Mouse (Mus musculus): ENCODE measurements around the gene Srsf12. TPM values are rescaled to one million over a fixed set of nuclear protein-coding genes. Genes with fewer than 3 reads are reported as not detected.

Srsf12 gene
- 6.7 and 10.8 TPM in 2 replicates for polyA plus RNA-seq (2015; fragmentation: Nextera tagmentation; extraction: Ambion mirVana)

GRCm38 (mm10) chr4:33208881-33209841 lies at the start of gene Srsf12:
TSS of gene Srsf12 (plus strand) at chr4:33208991.

GRCm38 (mm10) chr4:33189735-33190036 lies 19.1 kb upstream of the Srsf12 start, which contains the start of gene Pm20d2:
TSS of gene Pm20d2 (minus strand) at chr4:33189737.

Other genes with a start within 250 kb of the Srsf12 start
- gene Rragd, start 226.0 kb upstream of the Srsf12 start, polyA plus RNA-seq (2015; fragmentation: Nextera tagmentation; extraction: Ambion mirVana) = 4.7 and 5.9 TPM in 2 replicates
- gene Ube2j1, start 177.6 kb upstream of the Srsf12 start, polyA plus RNA-seq (2015; fragmentation: Nextera tagmentation; extraction: Ambion mirVana) = 36.9 and 42.5 TPM in 2 replicates
- gene Gabrr2, start 146.0 kb upstream of the Srsf12 start, polyA plus RNA-seq (2015; fragmentation: Nextera tagmentation; extraction: Ambion mirVana) = not detected in 2 replicates
- gene Gabrr1, start 76.5 kb upstream of the Srsf12 start, polyA plus RNA-seq (2015; fragmentation: Nextera tagmentation; extraction: Ambion mirVana) = not detected in 2 replicates
- 3.1 and 6.3 TPM in 2 replicates for gene Pm20d2, start 19.3 kb upstream of the Srsf12 start, polyA plus RNA-seq (2015; fragmentation: Nextera tagmentation; extraction: Ambion mirVana)
- 118 and 152 TPM in 2 replicates for gene Pnrc1, start 81.2 kb downstream of the Srsf12 start, polyA plus RNA-seq (2015; fragmentation: Nextera tagmentation; extraction: Ambion mirVana)
- 12.0 and 20.9 TPM in 2 replicates for gene Rngtt, start 101.3 kb downstream of the Srsf12 start, polyA plus RNA-seq (2015; fragmentation: Nextera tagmentation; extraction: Ambion mirVana)